Mouse (Mus musculus) mouse embryonic stem cell (cell line): ENCODE results near the gene Aig1.
"Not testable (repeated sequence)": the region's sequence is repeated elsewhere in the genome, so short reads cannot be mapped to it uniquely, and the experiment has no call there.

Experiments used
- in situ Hi-C, 2 experiments: fragments of 300-500 bp; cut with MboI; formaldehyde crosslinking; loops; 1 replicate in 1 of 2; 3 replicates in 1 of 2; pipeline ENCODE4 v1.14.3; 2019 to 2020; ENCODE audit warnings: low sequenced_read_pairs in 2 of 2, low pct_unique_long_range_greater_than_20kb in 1 of 2, mixed read lengths in 1 of 2; ENCODE audit not compliant: unreplicated experiment in 1 of 2

The Aig1 gene

DNA sequence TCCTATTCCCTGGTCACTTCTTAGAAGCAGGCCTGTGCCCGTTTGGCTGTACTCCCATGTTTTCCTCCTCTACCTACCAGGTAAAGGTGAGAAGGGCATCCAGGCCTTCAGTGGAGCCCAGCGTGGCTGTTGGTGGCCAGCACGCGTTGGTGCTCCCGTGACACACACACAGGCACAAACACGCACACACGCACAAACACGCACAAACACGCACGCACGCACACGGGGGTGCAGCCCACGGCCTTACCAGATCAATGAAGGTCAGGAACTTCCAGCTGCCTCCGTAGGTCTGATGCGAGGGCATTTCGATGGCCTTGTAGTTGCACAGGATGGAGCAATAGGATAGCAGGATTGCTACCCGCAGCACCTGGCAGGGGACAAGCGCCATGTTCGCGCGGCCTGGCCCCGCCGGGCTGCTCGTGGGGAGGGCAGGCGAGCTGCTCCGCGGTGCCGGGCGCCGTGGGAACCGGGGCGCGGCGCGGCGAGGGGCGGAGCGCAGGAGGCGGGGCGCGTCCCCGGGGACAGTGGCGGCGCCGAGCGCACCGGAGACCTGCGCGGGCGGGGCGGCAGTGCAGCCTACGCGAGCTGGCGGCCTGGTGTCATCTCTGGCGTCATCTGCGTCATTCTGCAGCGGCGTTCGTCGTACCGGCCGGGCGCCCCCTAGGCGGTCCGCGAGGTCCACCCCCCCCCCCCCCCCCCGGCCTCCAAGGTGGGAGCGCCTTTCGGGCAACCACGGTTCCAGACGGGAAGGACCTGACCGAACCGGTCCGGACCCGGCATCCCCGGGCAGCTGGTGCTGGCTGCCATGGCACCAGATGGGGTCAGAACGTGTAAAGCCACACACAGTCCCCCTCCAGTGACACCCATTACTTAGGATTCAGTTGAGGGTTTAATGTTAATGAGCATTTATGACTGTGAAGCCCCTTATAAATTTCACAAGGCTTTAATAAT is at the start of gene Aig1:
Gene Aig1 (minus strand): TSS at position 610 of the 951 bp plus-strand sequence.
- in situ Hi-C loops: no loop called here

DNA sequence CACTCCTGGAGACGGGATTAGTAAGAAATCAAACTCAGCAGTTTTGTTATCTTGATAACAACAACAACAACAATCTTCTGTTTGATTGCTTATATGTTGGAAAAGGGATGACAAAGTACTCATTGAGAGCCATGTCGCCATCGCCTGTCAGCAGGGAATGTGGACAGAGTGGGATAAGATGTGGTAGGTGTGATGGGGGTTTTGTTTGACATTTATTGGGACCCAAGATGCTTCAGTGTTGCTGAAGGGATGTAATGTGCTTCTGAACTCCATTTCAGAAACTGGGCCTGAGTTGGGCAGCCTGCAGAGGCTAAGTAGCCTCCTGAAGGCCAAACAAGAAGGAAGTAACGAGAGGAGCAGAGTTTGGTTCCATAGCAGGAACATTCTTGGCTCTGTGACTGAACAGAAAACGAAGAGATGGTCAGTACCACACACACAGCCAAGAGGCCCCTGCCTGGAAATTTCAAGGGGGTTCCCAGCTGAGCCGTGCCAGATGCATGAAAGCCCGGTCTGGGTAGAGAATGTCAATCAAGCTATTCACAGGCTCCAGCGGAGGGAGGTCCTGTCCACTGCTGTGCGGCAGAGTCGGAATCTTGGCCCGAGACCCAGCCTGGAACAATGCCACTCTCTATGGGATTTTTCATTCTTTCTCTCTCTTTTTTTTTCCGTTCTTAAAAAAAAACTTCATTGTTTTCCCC is 48.0 kb upstream of the Aig1 start:
- in situ Hi-C loops: no loop called here

DNA sequence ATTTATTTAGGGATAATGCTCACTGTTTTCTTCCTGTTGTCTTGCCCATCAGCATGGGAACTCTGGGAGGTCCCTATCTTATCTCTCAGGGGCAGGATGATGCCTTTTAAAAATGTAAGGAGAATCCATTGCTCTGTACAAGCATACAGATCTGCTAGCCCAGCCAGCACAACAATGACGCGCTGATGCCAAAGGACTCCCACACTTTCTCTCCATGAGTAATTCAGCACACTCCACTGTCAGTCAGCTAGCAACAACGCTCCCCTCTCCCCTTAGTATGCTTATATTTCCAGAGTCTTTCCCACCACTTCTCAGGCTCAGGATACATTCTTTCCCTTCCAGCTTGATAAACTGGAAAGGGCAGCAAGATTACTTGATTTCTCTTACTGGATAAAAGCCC is 46.4 kb upstream of the Aig1 start:
- in situ Hi-C loops: no loop called here

DNA sequence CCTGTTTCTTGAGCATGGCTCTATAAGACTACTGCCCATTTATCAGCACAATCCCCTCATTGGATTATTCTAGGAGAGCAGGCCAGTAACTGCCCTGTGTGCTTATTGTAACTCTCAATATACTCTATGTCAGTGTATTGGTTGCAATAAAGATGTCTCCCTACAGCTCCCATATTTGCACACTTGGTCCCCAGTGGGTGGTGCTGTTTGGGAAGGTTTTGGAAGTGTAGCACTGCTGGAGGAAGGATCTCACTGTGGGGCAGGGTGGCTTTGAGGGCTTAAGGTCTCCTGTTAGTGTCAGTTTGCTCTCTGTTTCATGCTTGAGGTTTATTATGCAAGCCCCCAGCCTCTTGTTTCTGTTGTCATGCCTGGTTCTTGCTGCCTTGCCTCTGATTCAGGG is 44.9 kb upstream of the Aig1 start:
- in situ Hi-C loops: no loop called here

DNA sequence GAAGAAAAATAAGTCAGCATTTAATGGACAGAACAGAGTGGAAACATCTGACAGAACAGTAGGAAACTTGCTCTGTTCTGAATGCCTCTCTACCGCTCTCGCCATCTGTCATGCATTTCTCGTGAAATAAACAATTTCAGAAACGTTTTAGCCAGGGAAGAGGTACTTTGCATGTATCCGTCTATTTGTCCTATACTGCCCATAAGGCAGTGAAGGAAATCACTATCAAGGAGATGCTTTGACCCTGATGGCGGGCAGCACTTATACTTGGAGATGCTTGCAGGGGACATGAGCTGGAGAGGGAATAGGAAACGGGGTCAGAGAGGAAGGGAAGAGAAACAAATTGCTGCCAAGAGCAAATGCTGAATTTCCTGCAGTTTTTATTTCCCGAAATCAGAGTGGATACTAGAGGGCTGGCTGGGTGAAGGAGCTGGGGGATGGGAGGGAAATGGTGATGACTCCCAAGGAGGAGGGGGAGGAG is 37.5 kb upstream of the Aig1 start:
- in situ Hi-C loops: no loop called here

DNA sequence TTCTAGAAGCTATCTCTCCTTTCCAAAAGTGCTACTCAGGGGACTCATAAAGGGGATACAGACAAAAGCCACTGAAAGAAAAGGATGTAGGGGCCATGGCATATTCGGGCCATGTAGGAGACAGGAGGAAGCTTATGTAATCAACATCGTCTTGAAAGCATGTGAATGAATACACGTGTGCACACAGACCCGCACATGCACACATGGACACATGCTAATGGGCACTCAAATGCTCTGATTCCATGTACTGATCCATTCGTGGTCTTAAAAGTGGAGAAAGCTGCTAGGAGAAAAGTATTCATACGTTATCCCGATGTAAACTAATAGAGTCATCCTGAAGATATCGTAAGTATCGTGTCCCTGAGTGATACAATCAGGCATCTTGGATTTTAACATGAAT is 36.8 kb upstream of the Aig1 start:
- in situ Hi-C loops: no loop called here

DNA sequence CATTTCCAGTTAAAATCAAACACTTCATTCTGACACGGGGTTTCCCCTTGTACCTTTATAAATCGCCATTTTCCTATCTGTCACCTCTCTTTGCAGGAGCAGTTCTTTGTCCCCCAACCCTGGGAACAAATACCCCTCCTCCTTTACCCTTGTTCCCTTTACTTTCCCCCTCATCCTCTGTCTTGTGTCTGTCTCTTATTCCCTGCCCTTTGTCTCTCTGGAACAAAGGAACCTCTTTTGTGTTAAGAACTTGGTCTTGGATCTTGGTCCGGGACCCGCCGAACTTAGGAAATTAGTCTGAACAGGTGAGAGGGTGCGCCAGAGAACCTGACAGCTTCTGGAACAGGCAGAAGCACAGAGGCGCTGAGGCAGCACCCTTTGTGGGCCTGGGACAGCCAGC is 24.0 kb upstream of the Aig1 start:
- in situ Hi-C loops: not testable (repeated sequence)

DNA sequence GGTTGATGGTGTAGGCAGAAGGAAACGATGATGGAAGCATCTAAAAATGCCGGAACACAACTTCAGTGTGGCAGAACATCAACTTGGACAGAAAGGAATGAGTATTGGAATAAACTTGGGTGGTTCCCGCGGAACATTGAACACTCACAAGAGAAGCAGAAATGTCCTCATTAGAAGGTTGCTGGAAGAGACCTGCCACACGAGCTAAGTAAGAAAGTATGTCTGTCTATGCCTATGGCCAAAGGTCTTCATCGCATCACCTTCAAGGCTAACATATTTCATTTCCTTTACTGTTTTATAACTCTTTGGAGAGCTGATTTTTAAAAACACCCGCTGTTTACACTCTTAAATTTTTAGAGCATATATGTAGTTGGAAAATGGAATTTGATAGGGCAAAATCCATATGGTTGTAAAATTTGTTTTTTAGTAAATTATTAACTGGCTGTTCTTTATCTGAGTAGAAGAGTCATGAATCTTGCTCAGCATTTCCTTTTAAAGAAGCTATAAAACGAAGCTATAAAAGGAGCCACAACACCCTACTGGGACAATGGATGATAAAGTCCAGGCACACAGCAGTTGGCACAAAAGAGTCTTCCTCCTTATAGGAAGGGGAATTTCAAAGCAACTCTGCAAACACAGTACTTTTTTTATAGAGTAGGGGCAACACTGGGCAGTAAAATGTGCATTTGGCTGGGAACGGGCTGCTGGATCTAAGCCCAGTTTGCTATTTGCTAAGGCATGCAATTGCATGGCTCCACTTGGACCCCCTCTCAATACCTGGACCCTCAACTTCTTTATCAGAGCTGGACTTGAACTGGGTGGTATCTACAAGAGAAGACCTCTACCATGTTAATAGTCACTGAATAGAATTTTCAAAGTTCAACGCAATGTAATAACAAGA is 14.4 kb upstream of the Aig1 start:
- in situ Hi-C loops: no loop called here

DNA sequence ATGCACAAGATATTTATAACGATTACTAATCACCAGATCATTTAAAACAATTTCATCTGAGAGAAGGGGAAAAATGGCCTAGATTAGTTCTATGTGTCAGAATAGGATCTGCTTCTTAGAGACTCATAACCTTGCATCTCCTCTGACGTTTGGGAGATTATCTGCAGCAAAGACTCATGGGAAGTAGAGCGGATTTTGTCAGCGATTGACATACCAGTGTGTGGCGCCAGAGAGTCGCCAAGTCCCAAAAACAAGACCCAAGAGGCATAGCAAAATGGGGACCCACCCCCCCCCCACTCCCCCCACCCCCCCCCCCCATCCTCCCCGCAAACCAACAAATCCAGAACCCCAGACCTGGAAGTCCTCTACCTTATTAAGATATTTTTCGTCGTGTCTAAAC is 13.7 kb upstream of the Aig1 start:
- in situ Hi-C loops: no loop called here

DNA sequence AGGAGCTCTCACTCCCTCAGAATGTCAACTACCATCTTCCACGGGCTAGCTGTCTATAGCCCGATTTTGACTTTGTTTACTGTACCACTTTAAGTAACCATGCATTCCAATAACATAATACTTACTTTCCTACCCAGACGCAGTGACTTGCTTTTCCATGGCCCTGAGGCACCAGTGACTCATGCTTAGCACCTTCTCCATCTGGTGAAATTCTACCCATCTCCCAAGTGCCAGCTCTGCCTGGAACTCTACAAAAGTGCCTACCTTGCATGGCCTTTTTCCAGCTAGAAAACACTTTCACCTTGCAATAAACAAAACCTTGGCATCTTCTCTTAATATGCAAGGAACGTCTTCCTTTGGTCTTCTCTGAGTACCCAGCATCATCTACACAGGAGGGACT is 9.9 kb upstream of the Aig1 start:
- in situ Hi-C loops: no loop called here

DNA sequence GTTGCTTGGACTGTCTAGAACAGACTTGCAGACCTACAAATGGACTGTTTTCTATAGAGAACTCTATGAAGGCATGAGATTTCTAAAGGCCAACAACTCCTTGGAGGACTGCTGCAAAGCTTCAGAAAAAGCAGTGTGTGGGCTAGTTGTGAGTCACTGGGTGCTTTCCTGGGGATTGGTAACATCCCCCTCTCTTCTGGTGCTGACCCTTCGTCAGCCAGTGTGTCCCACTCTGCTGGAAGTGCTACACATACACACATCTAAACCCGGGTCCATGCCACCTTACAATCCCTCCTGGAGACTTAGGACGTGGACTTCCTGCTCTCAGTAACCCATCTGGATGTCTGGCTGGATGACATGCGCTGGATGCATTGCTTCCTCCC is 6.2 kb upstream of the Aig1 start:
- in situ Hi-C loops: no loop called here

DNA sequence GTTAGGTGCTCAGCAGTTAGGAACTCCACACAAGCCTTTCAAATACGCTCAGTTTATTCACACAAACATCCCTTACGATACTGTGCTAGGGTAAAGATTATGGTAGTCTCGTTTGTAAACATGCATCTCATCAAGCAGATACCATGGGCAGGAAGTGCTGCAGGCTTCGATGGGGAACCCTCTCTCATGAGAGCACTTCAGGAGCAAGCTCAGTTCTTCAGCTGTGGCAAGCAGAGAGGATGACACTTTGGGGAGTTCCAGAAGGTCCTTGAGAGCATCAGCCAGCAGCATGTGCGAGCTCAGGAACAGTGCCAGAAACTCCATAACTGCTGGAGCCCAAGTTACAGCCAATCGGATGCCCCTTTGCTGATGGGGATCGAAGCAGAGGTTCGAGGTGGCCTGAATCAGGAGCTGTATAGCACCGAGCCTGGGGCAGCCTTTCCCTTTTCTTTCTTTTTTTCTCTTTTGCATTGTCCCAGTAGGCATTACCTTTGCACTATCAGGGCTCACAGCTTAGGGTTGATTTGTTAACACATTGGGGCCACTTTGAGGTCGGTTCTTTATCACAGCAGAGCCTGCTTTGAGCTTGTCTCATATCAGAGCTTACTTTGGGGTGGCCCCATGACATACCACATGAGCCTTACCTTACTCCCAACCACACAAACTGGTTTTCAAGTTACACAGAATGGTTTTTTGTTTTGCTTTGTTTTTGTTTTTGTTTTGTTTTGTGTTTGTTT is 5.7 kb upstream of the Aig1 start:
- in situ Hi-C loops: no loop called here

DNA sequence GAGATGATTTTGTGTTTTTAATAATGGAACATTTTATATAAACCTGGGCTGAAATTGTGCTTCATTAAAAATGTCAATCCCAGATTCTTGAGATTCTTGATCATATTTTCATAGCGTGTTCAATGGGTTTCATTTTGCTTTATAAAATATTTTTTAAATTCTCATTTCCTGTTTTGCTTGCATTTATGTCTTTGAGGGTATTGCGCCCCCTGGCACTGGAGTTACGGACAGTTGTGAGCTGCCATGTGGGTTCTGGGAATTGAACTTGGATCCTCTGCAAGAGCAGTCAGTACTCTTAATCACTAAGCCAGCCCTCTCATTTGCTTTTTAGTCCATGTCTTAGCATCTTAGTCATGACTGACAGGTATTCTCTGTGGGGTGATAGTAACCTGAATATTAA is 1.8 kb upstream of the Aig1 start:
- in situ Hi-C loops: no loop called here

DNA sequence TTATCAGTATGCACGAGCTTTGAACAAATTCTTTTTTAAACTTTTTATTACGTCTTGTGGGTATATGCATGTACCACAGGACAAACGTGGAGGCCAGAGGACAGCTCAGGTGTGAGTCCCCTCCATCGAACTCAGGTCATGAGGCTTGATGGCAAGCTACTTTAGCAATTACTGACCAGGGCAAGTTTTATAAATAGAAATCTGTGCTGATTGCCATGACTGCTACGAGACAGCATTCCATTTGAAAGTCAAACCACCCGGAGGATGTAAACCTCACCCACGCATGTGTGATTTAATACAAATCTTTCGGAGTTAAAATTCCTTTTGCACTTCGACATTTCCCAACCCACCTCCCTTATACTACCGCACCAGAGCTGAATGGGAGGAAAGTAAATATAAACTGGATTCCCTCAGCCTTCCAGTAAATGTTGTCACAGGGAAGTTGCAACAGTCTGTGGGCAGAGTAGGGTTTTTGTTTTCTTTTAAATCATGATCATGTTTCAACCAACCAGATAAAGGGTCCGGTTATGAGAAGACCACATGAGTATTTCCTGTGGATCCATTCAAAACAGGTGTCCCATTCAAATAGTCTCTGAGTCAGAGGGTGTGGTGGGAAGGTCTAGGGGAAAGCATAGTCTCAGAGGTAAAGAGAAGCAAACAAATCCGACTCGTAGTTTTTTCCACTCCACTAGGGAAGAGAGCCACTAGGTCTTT is 699 bp upstream of the Aig1 start:
- in situ Hi-C loops: no loop called here

DNA sequence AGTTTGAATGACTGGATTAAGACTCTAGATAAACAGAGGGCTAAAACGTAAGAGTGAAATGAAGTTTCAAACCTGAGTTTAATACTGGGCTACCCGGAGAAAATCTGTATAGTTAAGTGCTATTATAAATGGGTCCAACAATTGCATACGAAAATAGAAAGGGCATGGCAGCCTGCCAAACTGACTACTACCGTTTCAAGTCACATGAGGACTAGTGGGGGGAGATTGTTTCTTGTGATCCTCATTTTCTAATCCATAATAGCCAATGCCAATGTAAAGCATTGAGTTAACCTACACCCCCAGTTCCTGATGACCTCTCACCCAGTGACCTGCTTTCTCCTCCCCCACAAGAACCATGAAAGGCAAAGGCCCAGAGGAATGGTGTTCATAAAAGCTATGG is 2.4 kb downstream of the Aig1 start:
- in situ Hi-C loops: no loop called here

DNA sequence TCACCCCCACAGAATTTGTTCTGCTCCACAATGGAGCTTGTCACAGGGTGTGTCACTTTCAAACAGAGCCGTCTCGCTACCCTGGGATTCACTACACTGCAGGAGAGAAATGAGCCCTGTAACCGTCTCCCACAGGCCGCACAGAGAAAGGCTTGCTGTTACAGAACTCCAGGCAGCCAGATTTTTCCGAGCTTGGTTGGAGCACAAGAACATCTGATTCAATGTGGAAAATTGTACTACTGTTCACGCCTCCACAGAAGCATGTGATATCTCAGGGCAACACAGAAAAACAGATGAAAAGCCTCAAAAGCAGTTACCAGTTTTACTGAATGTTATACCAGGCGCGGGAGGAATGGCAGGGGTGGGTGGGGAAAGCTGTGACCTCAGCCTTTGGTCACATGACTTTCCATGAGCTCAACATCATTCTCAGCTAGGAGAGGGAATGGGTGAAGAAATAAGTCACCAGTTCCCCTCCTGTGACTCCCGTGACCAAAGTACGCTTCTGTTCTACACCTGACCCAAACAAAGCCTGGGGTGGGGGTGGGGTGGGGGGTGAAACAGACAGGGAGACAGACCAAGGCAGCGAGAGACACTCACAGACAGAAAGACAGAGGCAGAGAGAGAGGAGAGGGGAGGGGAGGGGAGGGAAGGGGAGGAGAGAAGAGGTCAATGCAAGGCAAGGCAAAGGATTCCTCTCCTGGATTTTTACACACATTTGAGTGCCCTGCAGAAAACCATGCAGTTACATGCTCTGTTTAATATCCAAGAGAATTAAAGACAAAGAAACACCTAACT is 7.5 kb downstream of the Aig1 start:
- in situ Hi-C loops: no loop called here

DNA sequence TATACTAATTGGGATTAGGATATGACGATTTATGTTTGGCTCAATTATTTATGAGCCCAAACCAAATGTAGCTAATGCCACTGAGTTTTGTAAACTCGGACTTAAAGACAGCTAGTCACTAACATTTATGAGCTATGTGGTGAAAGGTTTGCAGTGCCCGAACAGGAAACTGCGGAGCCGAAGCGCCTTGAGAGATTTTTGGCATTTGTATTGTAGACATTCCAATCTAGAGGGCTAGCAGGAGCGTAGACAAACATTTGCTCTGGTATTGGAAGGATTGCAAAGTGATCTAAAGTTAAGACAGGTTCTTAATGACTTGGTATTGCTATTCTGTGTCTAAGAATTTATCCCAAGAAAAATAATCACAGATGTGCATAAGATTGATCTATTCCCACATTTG is 12.3 kb downstream of the Aig1 start:
- in situ Hi-C loops: no loop called here
